20 mouse cellular contexts compared by ENCODE assay signal in the genomic region with DNA sequence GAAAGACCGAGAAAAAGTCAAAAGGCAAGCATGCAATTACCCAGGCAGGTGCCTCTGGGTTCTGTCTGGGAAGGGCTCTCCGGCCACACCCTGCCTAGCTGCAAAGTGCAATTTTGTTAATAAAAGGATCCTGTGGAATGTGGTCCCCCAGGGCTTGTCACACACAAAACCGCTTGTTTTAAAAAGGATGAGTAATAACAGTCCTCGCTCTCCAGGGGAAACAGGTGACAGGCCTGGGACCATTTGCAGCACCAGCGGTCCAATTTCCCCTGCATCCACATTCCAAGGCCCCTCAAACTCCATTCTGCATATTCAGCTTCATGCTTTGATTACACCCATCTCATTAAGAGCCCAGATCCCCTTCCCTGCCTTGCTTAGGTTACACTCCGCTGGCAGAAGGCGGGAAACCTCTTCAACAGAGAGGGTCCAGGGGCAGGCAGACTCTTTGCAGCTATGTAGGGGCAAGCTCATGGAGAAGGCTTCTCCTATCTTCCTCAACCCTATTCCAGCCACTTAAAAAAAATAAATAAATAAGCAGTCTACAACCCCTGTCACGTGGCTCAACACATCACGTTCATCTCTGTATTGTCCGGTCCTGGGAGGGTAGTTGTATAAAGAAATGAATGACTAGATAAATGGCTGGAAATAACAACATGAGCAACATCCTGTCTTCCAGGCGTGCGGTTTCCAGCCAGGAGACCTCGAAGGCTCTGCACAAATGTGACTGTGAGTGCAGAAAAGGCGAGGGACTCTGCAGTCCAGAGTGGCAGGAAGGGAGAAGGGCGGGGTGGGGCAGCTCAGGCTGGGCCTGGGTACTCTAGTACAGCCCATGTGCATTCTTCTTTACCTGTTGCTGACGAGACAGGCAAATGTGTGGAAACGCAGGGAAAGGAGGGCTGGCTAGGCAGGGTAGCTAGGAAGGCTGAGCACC. TPM values are rescaled to one million over a fixed set of nuclear protein-coding genes. Genes with fewer than 3 reads are reported as not detected.
DNase-seq lines count a peak whose midpoint lies in the region; ATAC-seq lines count a peak whose summit lies in the region.
"Had no signal": no experiment of that assay in that cellular context is flagged by ENCODE, and none has a peak within 500 bp of the region (broad histone marks: within the 10 kb centered on the region; RNA-seq: fewer than 3 reads in every experiment).

No protein-coding gene starts in this region.

- H3K4me1 ChIP-seq in heart, embryonic 16.5 days (ENCODE audit: control insufficient read depth, insufficient read depth, low read length): peaks cover 20% of the 10 kb centered on the region
- H3K4me1 ChIP-seq in midbrain, embryonic 10.5 days: peaks cover 38% of the 10 kb centered on the region
- peaks cover 4% of the 10 kb centered on the region; the same call in 1 of the 2 replicates for H3K4me1 ChIP-seq in midbrain, embryonic 14.5 days (ENCODE audit: control insufficient read depth, insufficient read depth, low read length)

- H3K4me3 ChIP-seq in heart, embryonic 16.5 days (ENCODE audit: low read length): no peak overlapping the region
- no peak overlapping the region for H3K4me3 ChIP-seq in midbrain, embryonic 10.5 days
- H3K4me3 ChIP-seq in midbrain, embryonic 14.5 days (replicated peaks; ENCODE audit: low read depth, low read length): no peak overlapping the region
- H3K4me3 ChIP-seq: heart, embryonic 13.5 days had no signal

- no peak overlapping the region for H3K27ac ChIP-seq in heart, embryonic 16.5 days (ENCODE audit: low read length)
- peak overlapping the region; percentile 17; the same call in 1 of the 2 replicates for H3K27ac ChIP-seq in midbrain, embryonic 10.5 days (replicated peaks)
- H3K27ac ChIP-seq in midbrain, embryonic 14.5 days (replicated peaks; ENCODE audit: low read depth, low read length): no peak overlapping the region
- H3K27ac ChIP-seq: heart, embryonic 13.5 days; hindbrain, postnatal 0 days had no signal

- no peaks in the 10 kb centered on the region for H3K9me3 ChIP-seq in heart, embryonic 16.5 days (replicated peaks; ENCODE audit: control insufficient read depth, low read length)
- H3K9me3 ChIP-seq in midbrain, embryonic 10.5 days (replicated peaks): no peaks in the 10 kb centered on the region
- no peaks in the 10 kb centered on the region for H3K9me3 ChIP-seq in midbrain, embryonic 14.5 days (ENCODE audit: control insufficient read depth, low read length)
- H3K9me3 ChIP-seq: heart, embryonic 13.5 days had no signal

- ATAC-seq in heart, embryonic 16.5 days (replicated peaks; ENCODE audit: extremely low read depth, insufficient read depth, low FRiP score): peak; percentile 23; the same call in 1 of the 2 replicates
- no peak for ATAC-seq in midbrain, embryonic 14.5 days (ENCODE audit: low FRiP score, low TSS enrichment)
- ATAC-seq: activated CD4-positive, CD25-positive, alpha-beta regulatory T cell, adult 4 months; CD4-positive, CD25-positive, alpha-beta regulatory T cell, adult 4 months; hindbrain, postnatal 0 days had no signal

- no peaks in the 10 kb centered on the region for H3K36me3 ChIP-seq in heart, embryonic 16.5 days (ENCODE audit: control insufficient read depth, insufficient read depth)
- no peaks in the 10 kb centered on the region for H3K36me3 ChIP-seq in midbrain, embryonic 10.5 days
- H3K36me3 ChIP-seq in midbrain, embryonic 14.5 days (ENCODE audit: control insufficient read depth, insufficient read depth, low read length): no peaks in the 10 kb centered on the region
- H3K36me3 ChIP-seq: heart, embryonic 13.5 days had no signal

- no peak overlapping the region for H3K4me2 ChIP-seq in heart, embryonic 16.5 days (ENCODE audit: low read depth, low read length)
- H3K4me2 ChIP-seq in midbrain, embryonic 14.5 days (ENCODE audit: low read length): no peak overlapping the region
- H3K4me2 ChIP-seq: heart, embryonic 13.5 days had no signal

- H3K9ac ChIP-seq in heart, embryonic 16.5 days (ENCODE audit: low read length): no peak overlapping the region
- H3K9ac ChIP-seq in midbrain, embryonic 14.5 days (replicated peaks; ENCODE audit: low read length): no peak overlapping the region
- H3K9ac ChIP-seq: heart, embryonic 13.5 days had no signal

- no peak for DNase-seq in heart, postnatal 25 days (ENCODE audit: low spot score)
- DNase-seq in midbrain, embryonic 10.5 days (ENCODE audit: low spot score): no peak
- DNase-seq in midbrain, embryonic 14.5 days: no peak
- DNase-seq in Muller cell, postnatal 12 days (ENCODE audit: inconsistent ontology term): peak; percentile 32
- DNase-seq in mesoderm, embryonic 11.5 days (ENCODE audit: low read depth, low spot score): peak; percentile 34
- DNase-seq in left cerebral cortex, adult 18-20 months (ENCODE audit: low spot score in 2 of 2): no peak
- DNase-seq: adrenal gland, postnatal 14 days; cerebellum, adult 18-20 months; cerebellum, postnatal 36 days; gastrocnemius, postnatal 10 days; kidney, adult 18-20 months; kidney, postnatal 4 days; lung, adult 2 months; right cerebral cortex, postnatal 4 days; thymus, postnatal 25 days had no signal

- WGBS in heart, embryonic 16.5 days: 60% methylated on average over 17 of the region's 17 CpGs
- WGBS in midbrain, embryonic 10.5 days: 69% methylated on average over 17 of the region's 17 CpGs
- WGBS in midbrain, embryonic 14.5 days: 72% methylated on average over 17 of the region's 17 CpGs

- no peaks in the 10 kb centered on the region for H3K27me3 ChIP-seq in heart, embryonic 16.5 days (ENCODE audit: control insufficient read depth, insufficient read depth, low read length)
- no peaks in the 10 kb centered on the region for H3K27me3 ChIP-seq in midbrain, embryonic 10.5 days (ENCODE audit: low read depth, poor library complexity, severe bottlenecking)
- no peaks in the 10 kb centered on the region for H3K27me3 ChIP-seq in midbrain, embryonic 14.5 days (ENCODE audit: control insufficient read depth, insufficient read depth, low read length)
- H3K27me3 ChIP-seq: heart, embryonic 13.5 days had no signal

- intact Hi-C loops in heart, postnatal 25 days (cut with DNase I): no loop called here

RNA-seq across cellular contexts. Expression of gene Tln2, which starts 19.5 kb away (rescaled TPM):
- polyA plus RNA-seq in heart, embryonic 16.5 days (2015; fragmentation: Nextera tagmentation; extraction: Ambion mirVana): 51.5 and 59.3 TPM in 2 replicates
- total RNA-seq in heart, postnatal 25 days (2021): 10 to 100 TPM; 89.4 to 91.5 TPM
- polyA plus RNA-seq in midbrain, embryonic 10.5 days (2016; fragmentation: Nextera tagmentation; extraction: Ambion mirVana): 20.7 and 23.3 TPM in 2 replicates
- 19.3 and 23.8 TPM in 2 replicates for polyA plus RNA-seq in midbrain, embryonic 14.5 days (2014; fragmentation: Nextera tagmentation; extraction: Ambion mirVana)
- 10 to 100 TPM; 81.5 to 85.2 TPM for total RNA-seq in left cerebral cortex, adult 18-20 months (2021)

Comparison
In these comparisons a context has a peak if more than half of its experiments do, and no peak if none do; other contexts are left out.
1. DNase-seq: peak in Muller cell, postnatal 12 days (single experiment) and mesoderm, embryonic 11.5 days (single experiment); none in heart, postnatal 25 days (single experiment), midbrain, embryonic 10.5 days (single experiment), midbrain, embryonic 14.5 days (single experiment) and left cerebral cortex, adult 18-20 months (0 of 2).